Mouse (Mus musculus): ENCODE data around the gene Slc35f5.

DNA sequence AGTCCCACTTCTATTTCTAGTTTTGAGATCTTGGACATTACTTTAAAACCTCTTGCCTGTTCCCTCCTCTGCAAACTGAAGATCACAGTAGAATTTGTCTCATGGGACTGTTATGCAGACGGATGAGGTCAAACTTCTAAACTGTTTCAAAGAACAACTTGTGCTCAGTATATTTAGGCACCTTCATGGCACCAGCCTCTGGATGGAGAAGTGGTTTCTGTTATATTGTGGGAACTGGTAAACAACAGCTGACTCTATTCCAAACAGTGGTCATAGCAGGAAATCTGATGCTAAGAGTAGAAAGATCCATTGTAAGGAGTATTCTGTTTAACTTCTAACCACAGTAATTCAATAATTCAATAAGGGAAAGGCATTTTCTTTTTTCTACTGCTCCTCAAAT, 17.7 kb downstream of the Slc35f5 start:
- TF ChIP-seq CTCF (IDR thresholded peaks at IDR 0.05; ENCODE audit: low read depth, low read length) (no peak), POLR2A (IDR thresholded peaks at IDR 0.05; ENCODE audit: borderline replicate concordance, low read depth, low read length) (no peak)

Measured in bone marrow macrophage, adult 2 months (primary cell).